Mouse (Mus musculus) stomach, postnatal 0 days (tissue): ENCODE results near the gene Chst14. TPM values are rescaled to one million over a fixed set of nuclear protein-coding genes. Genes with fewer than 3 reads are reported as not detected.

ENCODE experiments used
- ATAC-seq: fragments of 200-750 bp; cut with Nextera tagmentation; 2 replicates; pipeline ENCODE4 v1.8.0; 2017; ENCODE audit not compliant: low FRiP score, low TSS enrichment
- DNase-seq: peaks from one replicate; pipeline ENCODE4 v3.0.0-alpha.2; 2016; ENCODE audit warnings: low spot score
- H3K27ac ChIP-seq: fragments of 300-500 bp; sonication (generic); replicated peaks from 2 replicates; pipeline ENCODE4 v1.5.1; 2014; ENCODE audit warnings: mild to moderate bottlenecking, control low read depth
- H3K27me3 ChIP-seq: fragments of 300-500 bp; sonication (generic); 2 replicates; pipeline ENCODE4 v1.6.1; 2014; ENCODE audit warnings: low read length; ENCODE audit not compliant: control insufficient read depth, insufficient read depth
- H3K36me3 ChIP-seq: fragments of 300-500 bp; sonication (generic); 2 replicates; pipeline ENCODE4 v1.6.1; 2014; ENCODE audit warnings: low read length, mixed read lengths; ENCODE audit not compliant: control insufficient read depth, insufficient read depth
- H3K4me1 ChIP-seq: fragments of 300-500 bp; sonication (generic); replicated peaks from 2 replicates; pipeline ENCODE4 v1.6.1; 2014; ENCODE audit warnings: antibody characterized with exemption; ENCODE audit not compliant: control insufficient read depth, insufficient read depth
- H3K4me2 ChIP-seq: fragments of 300-500 bp; sonication (generic); replicated peaks from 2 replicates; pipeline ENCODE4 v1.6.1; 2014; ENCODE audit warnings: low read depth, mild to moderate bottlenecking, control low read depth, moderate library complexity
- H3K4me3 ChIP-seq: fragments of 300-500 bp; sonication (generic); 2 replicates; pipeline ENCODE4 v1.5.1; 2014; ENCODE audit warnings: low read depth, low read length, control low read depth
- H3K9ac ChIP-seq: fragments of 300-500 bp; sonication (generic); 2 replicates; pipeline ENCODE4 v1.6.1; 2014; ENCODE audit warnings: mild to moderate bottlenecking, low read length, control low read depth, mixed read lengths
- H3K9me3 ChIP-seq: fragments of 300-500 bp; sonication (generic); 2 replicates; pipeline ENCODE4 v1.6.1; 2016; ENCODE audit warnings: low read length; ENCODE audit not compliant: control insufficient read depth
- CTCF ChIP-seq: IDR thresholded peaks from 2 replicates; pipeline ENCODE4 v1.5.1; 2016; ENCODE audit warnings: antibody characterized with exemption, low read depth, mild to moderate bottlenecking, moderate library complexity
- EP300 ChIP-seq: optimal IDR thresholded peaks from 2 replicates; pipeline ENCODE3; 2016; ENCODE audit warnings: antibody characterized with exemption
- WGBS: fragments of 180-500 bp; shearing (Covaris S2); extraction: QIAGEN DNeasy Blood & Tissue Kit; methylation state at CpG from one replicate; pipeline ENCODE4 v1.1.7; 2014; 5-methylcytosine and 5-hydroxymethylcytosine counted together
- polyA plus RNA-seq: library from polyadenylated mRNA; unstranded; fragments of >200 nt; fragmentation: Nextera tagmentation; extraction: Ambion mirVana; gene quantifications from 2 replicates; pipeline ENCODE4 v1.2.1, GENCODE M21; 2015

Gene Chst14
- polyA plus RNA-seq, 1 experiment from 2014 or later = 14.2 TPM

GRCm38 (mm10) chr2:118961546-118961945 lies 35.2 kb downstream of the Chst14 start:
- no peaks in the 10 kb centered on the region for H3K9me3 ChIP-seq
- no peaks in the 10 kb centered on the region for H3K36me3 ChIP-seq
- no peak overlapping the region for H3K9ac ChIP-seq
- no peaks in the 10 kb centered on the region for H3K27me3 ChIP-seq
- no peak overlapping the region for H3K4me2 ChIP-seq
- ATAC-seq = peak; percentile 71
- H3K4me1 ChIP-seq = no peaks in the 10 kb centered on the region
- 26% methylated on average over 2 of the region's 2 CpGs for WGBS
- no peak for TF ChIP-seq CTCF
- TF ChIP-seq EP300 = no peak
- no peak overlapping the region for H3K27ac ChIP-seq
- no peak for DNase-seq
- no peak overlapping the region for H3K4me3 ChIP-seq

GRCm38 (mm10) chr2:118963007-118963675 lies 36.8 kb downstream of the Chst14 start:
- no peaks in the 10 kb centered on the region for H3K9me3 ChIP-seq
- 40% methylated on average over 9 of the region's 9 CpGs for WGBS
- H3K4me1 ChIP-seq = no peaks in the 10 kb centered on the region
- no peak overlapping the region for H3K4me2 ChIP-seq
- no peaks in the 10 kb centered on the region for H3K27me3 ChIP-seq
- H3K9ac ChIP-seq = no peak overlapping the region
- DNase-seq = no peak
- ATAC-seq = no peak
- H3K27ac ChIP-seq = no peak overlapping the region
- no peaks in the 10 kb centered on the region for H3K36me3 ChIP-seq
- TF ChIP-seq CTCF (peak; percentile 37; the same call in 1 of the 2 replicates), EP300 (no peak)
- H3K4me3 ChIP-seq = no peak overlapping the region

- H3K4me2 ChIP-seq = no peak overlapping the region
- WGBS = 68% methylated on average over 7 of the region's 7 CpGs
- DNase-seq (no peak), ATAC-seq (no peak)
- H3K27ac ChIP-seq = no peak overlapping the region
- no peak overlapping the region for H3K4me3 ChIP-seq
- no peaks in the 10 kb centered on the region for H3K4me1 ChIP-seq
- H3K9ac ChIP-seq = no peak overlapping the region
- H3K9me3 ChIP-seq = no peaks in the 10 kb centered on the region
- H3K27me3 ChIP-seq = no peaks in the 10 kb centered on the region
- no peaks in the 10 kb centered on the region for H3K36me3 ChIP-seq
- TF ChIP-seq CTCF (no peak), EP300 (no peak)
Measured at GRCm38 (mm10) chr2:118963676-118964012, 37.3 kb downstream of the Chst14 start.

- DNase-seq (no peak), ATAC-seq (no peak)
- H3K9me3 ChIP-seq = no peaks in the 10 kb centered on the region
- H3K36me3 ChIP-seq = no peaks in the 10 kb centered on the region
- H3K9ac ChIP-seq = no peak overlapping the region
- H3K4me1 ChIP-seq = no peaks in the 10 kb centered on the region
- 76% methylated on average over 11 of the region's 11 CpGs for WGBS
- H3K4me2 ChIP-seq = no peak overlapping the region
- no peak overlapping the region for H3K27ac ChIP-seq
- TF ChIP-seq EP300 = no peak
- no peak for TF ChIP-seq CTCF
- H3K4me3 ChIP-seq = no peak overlapping the region
- H3K27me3 ChIP-seq = no peaks in the 10 kb centered on the region
Measured at GRCm38 (mm10) chr2:118969585-118970147, 43.4 kb downstream of the Chst14 start.

GRCm38 (mm10) chr2:118972048-118972447 lies 45.8 kb downstream of the Chst14 start:
- WGBS = 73% methylated on average over 5 of the region's 5 CpGs
- Histone ChIP-seq H3K4me3 (no peak overlapping the region), H3K4me2 (no peak overlapping the region), H3K4me1 (no peaks in the 10 kb centered on the region), H3K9me3 (no peaks in the 10 kb centered on the region), H3K27ac (no peak overlapping the region), H3K9ac (no peak overlapping the region), H3K36me3 (no peaks in the 10 kb centered on the region), H3K27me3 (no peaks in the 10 kb centered on the region)
- no peak for DNase-seq
- TF ChIP-seq CTCF = no peak
- no peak for TF ChIP-seq EP300
- ATAC-seq = no peak

- peak overlapping the region; percentile 51; the same call in 1 of the 2 replicates for H3K9ac ChIP-seq
- TF ChIP-seq CTCF (peak; percentile 91), EP300 (no peak)
- 1% methylated on average over 33 of the region's 33 CpGs for WGBS
Measured at GRCm38 (mm10) chr2:118972687-118973376, 46.5 kb downstream of the Chst14 start.

More at GRCm38 (mm10) chr2:118972687-118973376, 46.5 kb downstream of the Chst14 start:
- peak overlapping the region; percentile 68 for H3K4me2 ChIP-seq
- H3K9me3 ChIP-seq = no peaks in the 10 kb centered on the region
- peak; percentile 86 for DNase-seq
- H3K4me3 ChIP-seq = peak overlapping the region; percentile 35
- H3K27ac ChIP-seq = no peak overlapping the region
- H3K4me1 ChIP-seq = no peaks in the 10 kb centered on the region
- H3K27me3 ChIP-seq = no peaks in the 10 kb centered on the region
- peak; percentile 82 for ATAC-seq
- H3K36me3 ChIP-seq = no peaks in the 10 kb centered on the region
